Mouse (Mus musculus): ENCODE measurements around the gene Adck1.

Gene Adck1

DNA sequence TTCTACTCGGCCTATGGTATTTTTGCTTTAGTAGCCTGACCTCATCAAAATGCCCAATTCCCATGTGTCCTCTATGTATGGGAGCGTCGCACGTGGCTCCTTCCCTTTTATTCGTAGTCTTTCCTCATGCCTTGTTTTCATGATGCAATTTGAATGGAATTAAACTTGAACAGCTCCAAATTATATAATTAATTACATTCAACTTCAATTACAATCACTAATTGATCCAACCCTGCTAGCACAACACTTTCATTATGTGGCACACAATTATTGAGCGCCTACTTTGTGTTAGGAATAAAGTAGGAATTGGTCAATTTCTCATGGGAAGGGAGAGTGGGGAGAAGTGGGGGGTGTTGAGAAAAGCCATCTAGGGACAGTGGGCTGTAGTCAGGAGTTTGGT lies 113.4 kb downstream of the Adck1 start:
- DNase-seq (ENCODE audit: low read depth), result no peak

GRCm38 (mm10) chr12:88475833-88476232 lies 115.5 kb downstream of the Adck1 start:
- DNase-seq (ENCODE audit: low read depth), result no peak

- no peak for DNase-seq (ENCODE audit: low read depth)
Observed at GRCm38 (mm10) chr12:88476702-88477101, 116.3 kb downstream of the Adck1 start.

GRCm38 (mm10) chr12:88481657-88482056 lies 121.3 kb downstream of the Adck1 start:
- DNase-seq (ENCODE audit: low read depth), result no peak

GRCm38 (mm10) chr12:88490881-88491280 lies 130.5 kb downstream of the Adck1 start:
- no peak for DNase-seq (ENCODE audit: low read depth)
